Mouse (Mus musculus) lung, postnatal 25 days (tissue): ENCODE measurements around the gene Anapc4.

Experiments used
- DNase-seq: peaks from one replicate; pipeline ENCODE4 v3.0.0; 2022; ENCODE audit warnings: low spot score

Gene Anapc4

GRCm38 (mm10) chr5:52833761-52834274 lies at the start of gene Anapc4:
Anapc4 (plus strand) TSS chr5:52834012.
- peak; percentile 100 for DNase-seq

DNA sequence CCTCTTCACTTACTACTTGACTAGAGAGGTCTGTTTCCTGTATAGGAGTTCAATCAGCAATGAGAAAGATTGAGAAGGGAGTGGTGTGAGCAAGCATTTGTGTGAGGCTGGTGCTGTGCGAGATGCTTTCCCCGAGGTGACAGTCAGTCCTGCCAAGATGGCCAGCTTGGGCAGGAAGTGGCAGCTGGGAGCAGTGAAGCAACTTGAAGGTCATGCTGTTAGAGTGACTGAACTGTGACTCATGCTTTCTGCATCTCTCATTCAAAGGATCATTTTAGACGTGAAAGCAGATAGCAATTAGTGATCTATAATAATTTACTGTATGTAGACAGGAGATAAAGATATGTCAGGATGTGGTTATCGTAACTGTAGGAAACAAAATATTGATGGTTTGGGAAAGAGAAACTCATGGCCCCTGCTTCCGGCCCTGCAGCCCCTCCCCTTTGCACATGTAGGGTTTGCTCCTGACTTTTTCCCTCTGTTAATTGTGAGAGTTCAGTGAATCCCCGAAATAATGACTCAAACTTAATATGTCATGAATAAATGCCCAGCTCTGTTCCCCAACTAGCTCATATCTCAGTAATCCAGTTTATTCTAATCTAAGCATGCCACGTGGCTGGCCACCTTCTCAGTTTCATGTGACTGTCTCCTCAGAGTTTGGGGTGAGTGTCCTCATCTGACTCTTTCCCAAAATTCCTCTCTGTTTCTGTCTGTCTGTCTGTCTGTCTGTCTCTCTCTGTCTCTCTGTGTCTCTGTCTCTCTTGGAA lies 47.1 kb upstream of the Anapc4 start:
- DNase-seq, result no peak

- no peak for DNase-seq
Measured at GRCm38 (mm10) chr5:52793230-52793629, 40.6 kb upstream of the Anapc4 start.

GRCm38 (mm10) chr5:52794109-52794508 lies 39.7 kb upstream of the Anapc4 start:
- DNase-seq, result no peak

- DNase-seq, result no peak
Measured at GRCm38 (mm10) chr5:52799274-52799985, 34.4 kb upstream of the Anapc4 start.

GRCm38 (mm10) chr5:52805801-52806200 lies 28.0 kb upstream of the Anapc4 start:
- no peak for DNase-seq

- DNase-seq, result no peak
Measured at GRCm38 (mm10) chr5:52806349-52806748, 27.5 kb upstream of the Anapc4 start.

GRCm38 (mm10) chr5:52807030-52807429 lies 26.8 kb upstream of the Anapc4 start:
- DNase-seq, result no peak

DNA sequence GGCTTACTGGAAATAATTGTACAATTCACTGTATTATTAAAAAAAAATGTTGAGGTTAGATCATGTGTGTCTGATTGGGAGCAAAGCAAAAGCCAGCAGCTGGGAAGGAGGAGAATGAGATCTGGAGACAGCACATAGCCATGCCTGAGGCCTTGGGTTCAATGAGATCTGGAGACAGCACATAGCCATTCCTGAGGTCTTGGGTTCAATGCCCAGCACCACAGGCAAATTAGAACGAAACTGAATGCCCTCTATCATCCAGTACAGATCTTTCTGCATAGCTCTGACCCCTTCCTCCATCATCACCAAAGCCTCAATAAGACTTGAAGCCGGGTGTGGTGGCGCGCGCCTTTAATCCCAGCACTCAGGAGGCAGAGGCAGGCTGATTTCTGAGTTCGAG lies 23.4 kb upstream of the Anapc4 start:
- no peak for DNase-seq

GRCm38 (mm10) chr5:52811056-52811455 lies 22.8 kb upstream of the Anapc4 start:
- DNase-seq, result no peak

DNA sequence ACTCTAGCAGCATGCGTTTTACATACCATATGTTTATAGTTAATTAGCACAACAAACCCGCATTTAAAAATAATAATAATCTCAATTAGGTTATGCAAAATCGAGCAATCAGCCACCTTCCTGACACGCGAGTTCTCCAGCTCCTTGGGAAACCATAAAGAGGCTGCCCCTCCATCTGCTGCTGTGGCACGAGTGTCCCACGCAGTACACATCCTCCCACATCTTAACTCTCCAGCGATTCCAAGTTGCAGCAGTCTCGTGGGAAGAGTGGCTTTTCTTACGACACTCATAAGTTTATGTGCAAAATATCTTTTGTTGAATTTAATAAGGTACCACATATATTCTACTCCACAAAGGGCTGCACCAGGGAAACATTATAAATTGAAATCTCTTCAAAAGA lies 21.4 kb upstream of the Anapc4 start:
- DNase-seq, result no peak

DNA sequence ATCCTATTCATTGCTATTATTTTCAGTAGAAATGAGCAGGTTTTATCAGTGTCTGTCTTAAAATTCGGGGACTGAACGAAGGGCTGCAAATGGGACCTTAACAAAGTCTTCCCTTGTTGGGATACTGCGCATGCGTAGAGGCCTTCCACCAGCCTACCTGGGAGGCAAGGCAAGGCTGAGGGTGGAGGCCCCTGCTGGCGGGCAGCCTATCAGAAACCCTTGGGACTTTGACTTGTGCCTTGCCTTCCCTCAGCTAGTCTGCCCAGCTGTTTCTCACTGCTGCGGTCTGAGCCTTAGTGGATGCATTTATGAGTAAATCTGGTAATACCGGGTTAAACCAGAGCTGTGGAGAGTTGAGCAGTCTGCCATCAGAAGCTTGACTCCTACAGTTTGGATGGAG lies 20.5 kb upstream of the Anapc4 start:
- DNase-seq, result no peak

GRCm38 (mm10) chr5:52818676-52819075 lies 15.1 kb upstream of the Anapc4 start:
- DNase-seq, result no peak

DNA sequence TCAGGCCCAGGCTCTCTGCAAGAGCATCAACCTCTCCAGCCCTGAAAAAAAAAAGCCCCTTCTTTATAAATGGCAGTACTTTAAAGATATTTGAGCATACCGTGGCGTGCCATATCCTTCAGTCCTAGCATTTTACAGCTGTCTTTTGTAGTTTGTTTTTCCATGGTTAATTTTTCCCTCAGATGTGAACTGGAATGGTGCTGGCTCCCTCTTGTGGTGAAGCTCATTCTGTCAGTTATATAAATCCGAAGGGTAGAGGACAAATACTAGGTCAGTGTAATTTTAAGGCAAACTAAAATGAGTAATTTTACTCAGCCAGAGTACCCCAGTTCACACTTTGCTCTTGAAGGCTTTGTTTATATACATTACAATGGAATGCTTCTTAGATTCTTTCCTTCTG lies 12.1 kb upstream of the Anapc4 start:
- DNase-seq, result peak; percentile 59

DNA sequence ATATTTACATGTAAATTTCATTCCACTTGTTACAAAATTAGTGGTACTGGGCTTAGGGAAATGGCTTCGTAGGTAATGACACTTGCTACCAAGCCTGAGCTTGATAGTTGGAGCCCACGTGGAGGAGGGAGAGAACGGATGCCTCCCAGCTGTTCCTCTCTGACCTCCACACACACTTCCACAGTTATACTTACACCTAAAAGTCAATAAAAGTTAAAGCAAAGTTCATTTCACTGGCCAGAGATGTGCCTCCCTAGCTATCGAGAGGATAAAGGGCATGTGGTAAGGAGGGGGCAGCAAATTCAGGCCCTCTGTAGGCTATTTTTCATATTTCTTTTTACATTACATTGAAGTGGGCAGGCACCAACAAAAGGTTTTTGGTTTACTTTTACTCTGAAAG lies 5.9 kb upstream of the Anapc4 start:
- no peak for DNase-seq

- peak; percentile 11 for DNase-seq
Measured at GRCm38 (mm10) chr5:52833005-52833404, 807 bp upstream of the Anapc4 start.

- DNase-seq, result peak; percentile 16
Measured at GRCm38 (mm10) chr5:52834386-52834785, 574 bp downstream of the Anapc4 start.

GRCm38 (mm10) chr5:52844319-52844718 lies 10.5 kb downstream of the Anapc4 start:
- peak; percentile 23 for DNase-seq

DNA sequence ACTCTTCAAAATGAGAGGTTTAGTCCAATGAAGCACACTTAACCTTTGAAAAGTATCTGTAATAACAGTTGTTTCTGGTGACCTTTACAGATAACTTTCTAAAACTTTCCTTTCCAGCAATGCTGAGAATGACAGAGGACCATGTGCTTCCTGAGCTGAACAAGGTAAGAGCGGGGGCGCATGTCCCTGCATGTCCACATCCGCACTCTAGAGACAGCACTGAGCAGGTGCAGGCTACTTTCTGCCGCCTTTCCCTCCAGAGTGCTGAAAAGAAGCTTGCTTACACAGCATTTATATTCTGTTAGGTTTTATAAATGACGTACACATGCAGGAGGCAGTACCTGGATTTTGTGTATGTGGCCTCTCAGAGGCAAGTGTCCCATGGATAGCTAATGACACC lies 21.9 kb downstream of the Anapc4 start:
- no peak for DNase-seq

- DNase-seq, result no peak
Measured at GRCm38 (mm10) chr5:52864446-52864845, 30.6 kb downstream of the Anapc4 start.

- DNase-seq, result no peak
Measured at GRCm38 (mm10) chr5:52865825-52866224, 32.0 kb downstream of the Anapc4 start.

- no peak for DNase-seq
Measured at GRCm38 (mm10) chr5:52866361-52867155, 32.7 kb downstream of the Anapc4 start.
